Mouse (Mus musculus) olfactory bulb, adult 2 months (tissue): ENCODE data around the gene Zbtb3.

Experiments used
- CTCF ChIP-seq: fragments of 200-500 bp; IDR thresholded peaks from 2 replicates; pipeline ENCODE4 v1.5.1; 2012; ENCODE audit warnings: low read depth, mild to moderate bottlenecking, low read length, moderate library complexity; ENCODE audit not compliant: insufficient read depth
- POLR2A ChIP-seq: fragments of 200-500 bp; IDR thresholded peaks from 2 replicates; pipeline ENCODE4 v1.6.1; 2012; ENCODE audit warnings: mild to moderate bottlenecking, low read depth, low read length, moderate library complexity; ENCODE audit not compliant: insufficient read depth

- TF ChIP-seq CTCF = no peak
- peak; percentile 52; the same call in 1 of the 2 replicates for TF ChIP-seq POLR2A
Observed at GRCm38 (mm10) chr19:8818801-8819595, 16.6 kb downstream of the Zbtb3 start, which contains the start of gene Ttc9c.
